Mouse (Mus musculus) gastrocnemius, postnatal 25 days (tissue): ENCODE data around the gene Clybl. TPM values are rescaled to one million over a fixed set of nuclear protein-coding genes. Genes with fewer than 3 reads are reported as not detected.

Experiments
- DNase-seq: peaks from one replicate; pipeline ENCODE4 v3.0.0; 2022
- total RNA-seq, 2 experiments: library from RNA; stranded (reverse); gene quantifications; 1 replicate in 1 of 2; 2 replicates in 1 of 2; pipeline ENCODE4 v1.2.3; 2021

Clybl gene
- total RNA-seq, 2 experiments from 2014 or later: 62.1 to 62.3 TPM

GRCm38 (mm10) chr14:122386281-122387130, 205.0 kb downstream of the Clybl start:
- DNase-seq: no peak

GRCm38 (mm10) chr14:122387781-122388180, 206.3 kb downstream of the Clybl start:
- no peak for DNase-seq

- DNase-seq: no peak
Observed at GRCm38 (mm10) chr14:122388431-122389031, 207.0 kb downstream of the Clybl start.

DNA sequence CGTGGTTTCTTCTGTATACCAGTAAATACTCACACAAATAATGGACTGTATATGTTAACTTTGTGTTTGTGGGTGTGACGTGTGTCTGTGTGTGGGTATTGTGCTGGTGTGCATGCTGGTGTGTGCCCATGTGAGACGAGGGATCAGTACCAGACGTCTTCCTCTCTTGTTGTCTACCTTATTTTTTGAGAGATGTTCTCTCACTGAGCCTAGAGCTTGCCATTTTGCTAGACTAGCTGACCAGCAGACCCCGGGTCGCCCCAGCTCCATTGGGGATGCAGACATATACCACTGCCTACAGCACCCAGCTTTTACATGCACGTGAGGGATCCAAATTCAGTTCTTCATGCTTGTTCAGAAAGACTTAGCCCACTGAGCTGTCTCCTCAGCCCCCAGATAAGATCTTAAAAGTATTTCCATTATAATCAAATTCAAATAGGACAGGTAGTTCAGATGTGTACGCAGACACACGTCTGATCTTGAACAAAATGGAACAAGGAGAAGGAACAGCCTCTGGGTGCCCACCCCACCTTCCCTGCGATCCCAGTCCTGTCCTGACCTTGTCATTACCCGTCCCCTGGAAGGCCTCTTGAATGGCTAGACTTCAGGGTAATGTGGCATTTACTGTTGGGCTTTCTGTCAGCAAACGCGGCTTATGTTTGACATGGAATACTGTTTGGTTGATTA, 208.3 kb downstream of the Clybl start:
- DNase-seq: no peak

DNA sequence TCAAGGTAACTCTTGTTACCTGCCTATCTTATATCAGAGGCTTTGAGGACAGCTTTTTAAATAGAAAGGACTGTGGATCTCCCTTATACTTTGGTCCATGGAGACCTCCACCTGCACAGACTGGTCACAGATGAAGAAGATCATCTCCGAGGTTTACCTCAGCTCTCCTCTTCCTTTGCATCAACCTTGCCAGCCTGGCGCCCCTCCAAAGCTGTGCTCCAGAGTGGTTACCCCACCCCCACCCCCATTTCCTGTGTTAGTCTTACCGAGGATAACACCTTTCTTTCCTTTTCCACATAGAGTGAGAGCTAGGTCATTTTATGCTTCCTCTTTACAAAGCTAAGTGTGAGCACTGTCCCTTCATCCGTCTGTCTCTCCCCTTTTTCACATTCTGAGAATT, 209.4 kb downstream of the Clybl start:
- no peak for DNase-seq

- DNase-seq: no peak
Observed at GRCm38 (mm10) chr14:122393119-122393518, 211.6 kb downstream of the Clybl start.

DNA sequence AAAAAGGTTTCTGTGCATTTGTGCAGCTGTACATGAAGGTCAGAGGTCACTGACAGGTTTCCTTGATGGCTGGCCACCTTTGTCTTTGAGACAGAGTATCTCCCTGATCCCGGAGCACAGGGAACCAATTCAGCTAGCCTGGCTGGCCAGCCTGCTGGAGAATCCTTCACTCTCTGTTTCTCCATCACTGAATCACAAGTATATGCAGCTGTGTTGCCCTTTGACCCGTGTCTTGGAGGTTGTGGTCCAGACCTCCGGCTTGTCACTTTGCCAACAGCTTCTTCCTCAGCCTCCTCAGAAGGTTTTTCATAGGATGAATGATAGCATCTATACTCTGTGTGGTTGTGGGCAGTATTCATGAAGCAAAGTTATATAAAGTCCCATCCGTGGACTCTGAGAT, 217.2 kb downstream of the Clybl start:
- no peak for DNase-seq

DNA sequence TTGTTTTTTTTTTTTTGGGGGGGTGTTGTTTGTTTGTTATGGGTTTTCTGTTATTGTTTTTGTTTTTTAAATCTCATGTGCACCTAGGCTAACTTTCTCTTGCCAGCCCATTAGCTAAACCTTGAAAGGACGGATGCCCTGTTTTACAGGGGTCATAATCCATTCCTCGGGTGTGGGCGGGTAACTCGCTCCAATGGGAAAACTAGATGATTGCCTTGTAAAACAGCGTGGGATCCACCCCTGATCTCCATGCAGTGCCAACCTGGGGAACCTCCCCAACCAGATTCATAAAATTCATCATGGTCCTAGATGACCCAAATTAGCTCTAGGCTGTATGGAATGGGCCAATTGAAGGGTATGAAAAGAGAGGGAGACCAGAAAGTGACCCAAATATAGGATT, 218.4 kb downstream of the Clybl start:
- DNase-seq: no peak

GRCm38 (mm10) chr14:122401886-122402285, 220.4 kb downstream of the Clybl start:
- no peak for DNase-seq

GRCm38 (mm10) chr14:122402716-122403258, 221.3 kb downstream of the Clybl start:
- DNase-seq: no peak

DNA sequence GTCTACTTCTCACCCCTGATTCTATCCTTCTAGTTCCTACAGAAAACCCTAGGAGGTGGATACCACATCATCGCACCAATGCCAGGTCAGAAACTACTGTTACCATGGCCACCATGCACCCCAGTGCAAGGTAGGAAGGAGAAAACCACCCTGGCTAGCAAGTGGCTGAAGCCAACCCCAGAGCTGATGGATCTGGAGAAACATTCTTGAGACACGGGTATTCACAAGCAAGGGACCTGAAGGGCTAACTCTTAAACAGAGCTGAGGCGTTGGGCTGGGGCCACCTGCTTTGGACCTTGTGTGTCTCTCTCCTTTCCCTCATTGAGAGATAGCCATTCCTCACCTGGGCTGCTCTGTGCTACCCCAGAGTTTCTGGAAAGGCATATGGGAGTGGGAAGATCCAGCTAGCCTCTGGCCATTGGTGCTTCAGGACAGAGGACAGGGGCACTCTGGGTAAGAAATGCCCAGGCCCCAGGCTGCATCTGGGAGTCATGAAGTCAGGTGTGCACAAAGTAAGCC, 222.0 kb downstream of the Clybl start:
- no peak for DNase-seq

DNA sequence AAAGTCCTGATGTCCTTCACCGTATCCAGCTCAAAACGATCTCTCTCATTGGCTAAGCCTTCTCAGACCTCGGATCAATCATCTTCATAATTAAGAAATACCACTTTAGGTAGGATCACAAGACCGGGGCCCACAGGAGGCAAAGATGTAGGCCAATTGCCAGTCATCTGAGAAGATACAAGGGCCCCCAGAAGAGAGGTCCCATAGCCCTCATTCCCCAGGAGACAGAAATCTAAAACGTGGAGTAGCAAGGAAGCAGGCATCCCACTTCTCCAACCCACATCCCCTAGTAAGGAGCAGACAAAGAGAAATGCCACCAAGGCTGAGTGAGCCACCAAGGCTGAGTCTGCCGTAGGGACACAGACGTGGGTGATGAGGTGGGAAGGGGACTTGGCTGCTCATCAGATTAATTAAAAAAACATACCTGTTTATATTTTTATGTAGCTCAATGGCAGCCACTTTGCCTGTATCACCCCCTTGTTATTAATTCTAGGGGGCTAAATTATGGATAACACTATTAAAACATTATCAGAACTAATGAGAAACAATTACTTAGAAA, 223.2 kb downstream of the Clybl start:
- no peak for DNase-seq

- DNase-seq: no peak
Observed at GRCm38 (mm10) chr14:122405236-122405635, 223.7 kb downstream of the Clybl start.

DNA sequence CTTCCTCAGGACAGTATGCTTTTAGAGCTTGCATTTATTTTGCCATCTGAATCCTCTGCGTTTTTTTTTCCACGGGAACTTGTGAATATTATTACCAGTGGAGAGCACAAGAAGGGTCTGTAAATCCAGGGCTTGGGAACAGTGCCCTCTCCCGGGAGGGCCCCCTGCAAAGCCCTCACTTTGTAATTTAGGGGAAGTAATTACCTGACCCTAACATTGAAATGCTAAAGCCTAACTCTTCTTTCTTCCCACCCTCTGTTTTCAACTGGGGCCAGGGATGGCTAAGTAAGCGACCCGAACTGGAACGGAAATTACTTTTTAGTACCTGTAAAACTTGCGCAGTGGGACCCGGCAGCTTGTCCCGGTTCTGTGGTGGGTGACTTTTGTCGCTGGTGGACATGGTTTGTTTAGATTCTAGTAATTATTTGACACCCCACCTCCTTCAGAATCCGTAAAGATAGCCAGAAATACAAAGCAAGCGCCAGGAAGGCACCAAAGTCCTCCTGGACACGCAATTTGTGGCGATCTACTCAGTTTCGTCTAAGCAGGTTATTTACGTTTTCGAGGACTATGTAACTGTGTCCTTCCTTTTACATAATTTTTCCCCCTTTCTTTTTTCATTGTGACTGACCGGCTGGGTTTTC, 224.5 kb downstream of the Clybl start:
- DNase-seq: no peak

DNA sequence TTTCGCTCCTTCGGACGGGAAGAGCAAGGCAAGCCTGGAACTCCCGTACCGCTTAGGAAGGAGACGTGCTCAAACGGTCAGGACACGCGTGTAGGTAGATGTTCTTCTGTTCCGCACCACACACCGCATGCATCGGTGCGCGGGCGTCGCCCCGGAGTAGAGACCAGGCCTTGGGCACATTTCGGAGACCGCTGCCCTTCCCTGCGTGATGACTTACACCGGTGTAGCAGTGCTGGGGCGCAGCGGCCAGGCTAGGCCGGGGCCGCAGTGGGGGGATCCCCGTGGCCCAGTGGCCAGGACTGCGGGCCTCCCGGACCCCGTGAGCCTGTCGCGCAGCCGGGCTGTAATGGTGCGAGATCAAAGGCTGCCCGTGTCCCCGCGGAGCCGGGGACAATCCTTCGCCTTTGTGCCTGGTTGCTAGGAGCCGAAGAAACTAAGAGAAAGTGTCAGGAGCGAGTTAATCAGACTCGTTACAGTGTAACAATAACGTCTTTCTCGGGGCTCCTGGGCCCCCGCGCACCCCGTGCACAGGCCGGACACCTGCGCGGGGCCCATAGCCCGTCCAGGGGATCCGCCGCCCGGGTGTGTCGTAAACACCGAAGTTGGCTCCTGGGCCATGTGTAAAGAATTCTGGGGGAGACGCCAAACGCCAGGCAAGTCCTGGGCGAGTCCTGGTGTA, 225.2 kb downstream of the Clybl start:
- no peak for DNase-seq

DNA sequence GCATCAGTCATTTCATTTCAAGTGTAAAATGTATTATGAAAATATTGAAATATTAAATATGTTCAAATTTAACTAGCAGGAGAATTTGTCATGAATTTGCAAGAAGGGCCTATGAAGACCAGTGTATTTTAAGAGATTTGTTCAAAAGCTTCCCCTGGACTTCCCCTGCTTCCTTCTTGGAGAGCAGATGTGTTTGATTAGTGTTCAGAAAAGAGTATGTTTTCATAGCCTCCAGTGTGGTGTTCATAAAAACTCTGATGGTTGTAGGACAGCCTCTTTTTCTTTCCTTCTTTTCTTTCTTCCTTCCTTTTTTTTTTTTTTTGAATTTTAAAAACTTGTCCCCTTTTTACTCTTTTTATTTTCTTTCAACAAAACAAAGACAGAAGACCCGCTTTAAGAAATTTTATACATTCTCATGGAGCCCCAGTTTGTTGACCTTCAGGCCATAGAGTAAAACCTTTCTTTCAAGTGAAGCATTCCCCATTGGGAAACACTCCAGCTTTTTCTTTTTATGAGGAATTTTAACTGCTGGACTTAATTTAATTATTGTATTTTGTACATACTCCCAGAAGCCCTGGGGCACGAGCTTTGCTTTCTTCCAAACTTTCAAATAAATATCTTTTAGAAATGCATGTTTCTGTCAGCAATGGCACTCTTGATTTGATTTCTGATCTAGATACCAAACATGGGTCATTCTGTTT, 231.5 kb downstream of the Clybl start:
- no peak for DNase-seq

DNA sequence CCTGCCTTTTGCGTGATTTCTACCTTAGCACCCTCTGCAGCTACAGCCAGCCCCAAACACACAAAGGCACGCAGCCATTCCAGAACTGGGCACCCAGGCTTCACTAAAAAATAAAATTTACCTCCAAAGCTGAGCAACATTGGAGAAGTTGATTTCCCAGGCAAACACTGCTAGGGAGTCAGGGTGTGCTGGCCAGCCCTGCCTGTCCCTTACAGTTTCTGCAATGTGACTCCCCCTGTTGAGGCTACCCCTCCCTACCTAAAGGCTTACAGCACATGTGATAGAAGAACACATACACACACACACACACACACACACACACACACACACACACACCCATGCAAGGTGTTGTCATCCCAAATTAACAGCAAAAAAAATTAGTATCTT, 232.0 kb downstream of the Clybl start:
- no peak for DNase-seq

DNA sequence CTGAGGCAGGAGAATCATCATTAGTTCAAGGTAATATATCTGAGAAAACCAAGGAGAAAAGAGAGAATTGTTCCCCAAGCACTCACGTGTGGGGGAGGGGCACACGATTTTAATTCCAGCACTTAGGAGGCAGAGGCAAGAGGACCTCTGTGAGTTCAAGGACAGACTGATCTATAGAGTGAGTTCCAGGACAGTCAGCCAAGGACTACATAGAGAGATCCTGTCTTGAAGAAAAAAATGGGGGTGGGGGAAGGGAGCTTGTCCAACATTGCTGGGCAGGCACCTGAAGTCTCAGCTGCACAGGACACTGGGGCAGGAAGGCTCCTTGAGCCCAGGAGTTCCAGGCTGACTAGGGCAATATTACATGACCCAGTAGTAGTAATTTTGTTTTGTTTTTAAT, 233.3 kb downstream of the Clybl start:
- no peak for DNase-seq

- DNase-seq: no peak
Observed at GRCm38 (mm10) chr14:122416166-122416771, 234.8 kb downstream of the Clybl start.

DNA sequence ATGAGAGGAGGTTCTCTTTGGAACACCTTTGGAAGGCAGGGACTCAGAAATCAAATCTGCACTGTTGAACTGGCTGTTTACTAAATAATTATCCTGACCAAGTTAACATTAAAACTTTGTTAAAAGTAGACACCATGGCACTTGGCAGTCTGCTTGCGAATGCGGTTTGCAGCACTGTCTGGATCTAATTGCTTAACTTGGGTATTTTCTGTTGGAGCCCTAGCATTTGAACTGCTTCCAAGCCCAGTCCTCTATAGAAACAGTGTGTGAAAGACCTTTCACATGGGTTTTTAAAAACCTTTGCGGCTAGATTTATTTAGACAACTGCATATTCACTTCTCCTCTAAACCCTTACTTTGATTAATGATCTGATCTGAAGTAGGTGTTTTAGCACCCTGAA, 242.9 kb downstream of the Clybl start:
- DNase-seq: no peak
